Mouse (Mus musculus) forebrain, embryonic 13.5 days (tissue): ENCODE data around the gene Snx25. TPM values are rescaled to one million over a fixed set of nuclear protein-coding genes. Genes with fewer than 3 reads are reported as not detected.
A peak's percentile ranks its signal among the peaks of the same experiment; 100 is the strongest.

Source experiments
- ATAC-seq: fragments of 200-750 bp; cut with Nextera tagmentation; 2 replicates; pipeline ENCODE4 v1.8.0; 2017
- H3K27ac ChIP-seq: fragments of 300-500 bp; sonication (generic); 2 replicates; pipeline ENCODE4 v1.5.1; 2015; ENCODE audit warnings: inconsistent platforms, mild to moderate bottlenecking, moderate library complexity
- H3K27me3 ChIP-seq: fragments of 300-500 bp; sonication (generic); 2 replicates; pipeline ENCODE4 v1.6.1; 2015; ENCODE audit warnings: mild to moderate bottlenecking, inconsistent platforms
- H3K36me3 ChIP-seq: fragments of 300-500 bp; sonication (generic); 2 replicates; pipeline ENCODE4 v1.6.1; 2015; ENCODE audit warnings: mild to moderate bottlenecking, inconsistent platforms; ENCODE audit not compliant: poor library complexity, severe bottlenecking
- H3K4me1 ChIP-seq: fragments of 300-500 bp; sonication (generic); 2 replicates; pipeline ENCODE4 v1.6.1; 2015; ENCODE audit warnings: inconsistent platforms
- H3K4me2 ChIP-seq: fragments of 300-500 bp; sonication (generic); 2 replicates; pipeline ENCODE4 v1.6.1; 2015; ENCODE audit warnings: inconsistent platforms, mild to moderate bottlenecking, moderate library complexity
- H3K4me3 ChIP-seq: fragments of 300-500 bp; sonication (generic); 2 replicates; pipeline ENCODE4 v1.5.1; 2015; ENCODE audit warnings: mild to moderate bottlenecking, inconsistent platforms
- H3K9ac ChIP-seq: fragments of 300-500 bp; sonication (generic); 2 replicates; pipeline ENCODE4 v1.6.1; 2015; ENCODE audit warnings: mild to moderate bottlenecking, inconsistent platforms
- H3K9me3 ChIP-seq: fragments of 300-500 bp; sonication (generic); replicated peaks from 2 replicates; pipeline ENCODE4 v1.6.1; 2016; ENCODE audit warnings: inconsistent platforms
- WGBS: fragments of 180-500 bp; shearing (Covaris S2); methylation state at CpG from one replicate; pipeline ENCODE4 v1.1.7; 2015; 5-methylcytosine and 5-hydroxymethylcytosine counted together
- polyA plus RNA-seq: library from polyadenylated mRNA; unstranded; fragments of >200 nt; fragmentation: Nextera tagmentation; extraction: Ambion mirVana; gene quantifications from 2 replicates; pipeline ENCODE4 v1.2.1, GENCODE M21; 2015

Snx25 gene
- polyA plus RNA-seq: 3.8 and 5.1 TPM in 2 replicates

- H3K4me3 ChIP-seq: peak within 1 kb of the TSS; percentile 86
- ATAC-seq: peak; percentile 90
- WGBS: 4% methylated on average over 42 of the region's 103 CpGs
These were observed at the start of gene Snx25 for GRCm38 (mm10) chr8:46152064-46153031. Snx25 (minus strand) TSS chr8:46152159.

GRCm38 (mm10) chr8:46197673-46198072, 45.7 kb upstream of the Snx25 start:
- Histone ChIP-seq H3K9me3 (no peaks in the 10 kb centered on the region), H3K27ac (no peak overlapping the region), H3K4me2 (no peak overlapping the region), H3K27me3 (no peaks in the 10 kb centered on the region), H3K4me1 (no peaks in the 10 kb centered on the region), H3K36me3 (peaks cover 44% of the 10 kb centered on the region), H3K4me3 (no peak overlapping the region), H3K9ac (no peak overlapping the region)
- ATAC-seq: no peak
- 90% methylated on average over 5 of the region's 5 CpGs for WGBS

More at GRCm38 (mm10) chr8:46152064-46153031, at the start of gene Snx25:
- no peaks in the 10 kb centered on the region for H3K9me3 ChIP-seq
- peak within 1 kb of the TSS; percentile 35; the same call in 1 of the 2 replicates for H3K27ac ChIP-seq
- peaks cover 16% of the 10 kb centered on the region for H3K4me1 ChIP-seq
- H3K4me2 ChIP-seq: peak within 1 kb of the TSS; percentile 88
- peaks cover 12% of the 10 kb centered on the region for H3K27me3 ChIP-seq
- H3K36me3 ChIP-seq: no peaks in the 10 kb centered on the region
- peak within 1 kb of the TSS; percentile 90 for H3K9ac ChIP-seq

GRCm38 (mm10) chr8:46196877-46197276, 44.9 kb upstream of the Snx25 start:
- Histone ChIP-seq H3K4me1 (no peaks in the 10 kb centered on the region), H3K4me2 (no peak overlapping the region), H3K27ac (no peak overlapping the region), H3K9me3 (no peaks in the 10 kb centered on the region), H3K27me3 (no peaks in the 10 kb centered on the region), H3K4me3 (no peak overlapping the region), H3K36me3 (peaks cover 43% of the 10 kb centered on the region), H3K9ac (no peak overlapping the region)
- WGBS: 91% methylated on average over 3 of the region's 3 CpGs
- no peak for ATAC-seq

- no peak overlapping the region for H3K4me2 ChIP-seq
- peaks cover 38% of the 10 kb centered on the region for H3K36me3 ChIP-seq
- no peaks in the 10 kb centered on the region for H3K9me3 ChIP-seq
- no peak overlapping the region for H3K9ac ChIP-seq
- ATAC-seq: no peak
- H3K27me3 ChIP-seq: no peaks in the 10 kb centered on the region
- H3K4me3 ChIP-seq: no peak overlapping the region
- no peak overlapping the region for H3K27ac ChIP-seq
- 89% methylated on average over 8 of the region's 8 CpGs for WGBS
- H3K4me1 ChIP-seq: no peaks in the 10 kb centered on the region
These were observed 41.1 kb upstream of the Snx25 start for GRCm38 (mm10) chr8:46193100-46193499.

- H3K36me3 ChIP-seq: peaks cover 10% of the 10 kb centered on the region; the same call in 1 of the 2 replicates
- H3K4me3 ChIP-seq: no peak overlapping the region
- 7% methylated on average over 2 of the region's 2 CpGs for WGBS
- no peak overlapping the region for H3K27ac ChIP-seq
- no peaks in the 10 kb centered on the region for H3K9me3 ChIP-seq
- H3K4me2 ChIP-seq: no peak overlapping the region
- H3K4me1 ChIP-seq: no peaks in the 10 kb centered on the region
- no peaks in the 10 kb centered on the region for H3K27me3 ChIP-seq
- no peak for ATAC-seq
- H3K9ac ChIP-seq: no peak overlapping the region
These were observed 33.4 kb upstream of the Snx25 start for GRCm38 (mm10) chr8:46185361-46185760.

GRCm38 (mm10) chr8:46180136-46180535, 28.2 kb upstream of the Snx25 start:
- Histone ChIP-seq H3K27ac (no peak overlapping the region), H3K4me1 (no peaks in the 10 kb centered on the region), H3K4me3 (no peak overlapping the region), H3K27me3 (no peaks in the 10 kb centered on the region), H3K9me3 (no peaks in the 10 kb centered on the region), H3K4me2 (no peak overlapping the region), H3K9ac (no peak overlapping the region), H3K36me3 (peaks cover 13% of the 10 kb centered on the region; the same call in 1 of the 2 replicates)
- WGBS: 95% methylated on average over 7 of the region's 7 CpGs
- ATAC-seq: no peak

- ATAC-seq: no peak
- H3K27ac ChIP-seq: no peak overlapping the region
These were observed 21.7 kb upstream of the Snx25 start for GRCm38 (mm10) chr8:46173651-46174050.

GRCm38 (mm10) chr8:46163870-46164190, 11.9 kb upstream of the Snx25 start:
- 0 out of 2 replicates have a peak, but pooled peaks cover 3% of the 10 kb centered on the region for H3K36me3 ChIP-seq
- peaks cover 20% of the 10 kb centered on the region for H3K4me1 ChIP-seq
- no peak; the same call in none of the 2 replicates for ATAC-seq
- H3K27me3 ChIP-seq: no peaks in the 10 kb centered on the region
- H3K4me2 ChIP-seq: peak overlapping the region; percentile 79
- 0% methylated on average over 24 of the region's 25 CpGs for WGBS
- H3K9me3 ChIP-seq: no peaks in the 10 kb centered on the region
- H3K4me3 ChIP-seq: peak overlapping the region; percentile 75
- H3K9ac ChIP-seq: peak overlapping the region; percentile 87
- H3K27ac ChIP-seq: peak overlapping the region; percentile 84

More at GRCm38 (mm10) chr8:46173651-46174050, 21.7 kb upstream of the Snx25 start:
- H3K4me3 ChIP-seq: no peak overlapping the region
- 94% methylated on average over 2 of the region's 2 CpGs for WGBS
- no peaks in the 10 kb centered on the region for H3K4me1 ChIP-seq
- peaks cover 19% of the 10 kb centered on the region for H3K36me3 ChIP-seq
- no peaks in the 10 kb centered on the region for H3K27me3 ChIP-seq
- no peak overlapping the region for H3K4me2 ChIP-seq
- no peak overlapping the region for H3K9ac ChIP-seq
- H3K9me3 ChIP-seq: no peaks in the 10 kb centered on the region

- H3K4me2 ChIP-seq: peak overlapping the region; percentile 79
- 0 out of 2 replicates have a peak, but pooled peaks cover 3% of the 10 kb centered on the region for H3K36me3 ChIP-seq
- peak overlapping the region; percentile 84 for H3K27ac ChIP-seq
- 3% methylated on average over 61 of the region's 77 CpGs for WGBS
- ATAC-seq: peak; percentile 99
- H3K9me3 ChIP-seq: no peaks in the 10 kb centered on the region
- peaks cover 20% of the 10 kb centered on the region for H3K4me1 ChIP-seq
- peak overlapping the region; percentile 87 for H3K9ac ChIP-seq
- H3K27me3 ChIP-seq: no peaks in the 10 kb centered on the region
- H3K4me3 ChIP-seq: peak overlapping the region; percentile 75
These were observed 11.3 kb upstream of the Snx25 start for GRCm38 (mm10) chr8:46162953-46163869.

GRCm38 (mm10) chr8:46153042-46153441, 1.1 kb upstream of the Snx25 start:
- Histone ChIP-seq H3K27ac (no peak overlapping the region), H3K36me3 (no peaks in the 10 kb centered on the region), H3K4me2 (peak overlapping the region; percentile 88), H3K4me1 (peaks cover 13% of the 10 kb centered on the region), H3K27me3 (peaks cover 12% of the 10 kb centered on the region), H3K4me3 (peak overlapping the region; percentile 86), H3K9me3 (no peaks in the 10 kb centered on the region), H3K9ac (no peak overlapping the region; the same call in 1 of the 2 replicates)
- 0 out of 2 replicates have a peak, but pooled peaks have one; percentile 2 for ATAC-seq
- WGBS: 35% methylated on average over 2 of the region's 2 CpGs

GRCm38 (mm10) chr8:46151202-46152062, 527 bp downstream of the Snx25 start, which contains the start of gene Cfap97:
Cfap97 (plus strand) TSS chr8:46151771.
- H3K27me3 ChIP-seq: peaks cover 12% of the 10 kb centered on the region
- peak within 1 kb of the TSS; percentile 90 for H3K9ac ChIP-seq
- peak within 1 kb of the TSS; percentile 86 for H3K4me3 ChIP-seq
- peaks cover 18% of the 10 kb centered on the region for H3K4me1 ChIP-seq
- peak within 1 kb of the TSS; percentile 35; the same call in 1 of the 2 replicates for H3K27ac ChIP-seq
- peak within 1 kb of the TSS; percentile 88 for H3K4me2 ChIP-seq
- ATAC-seq: peak; percentile 80
- WGBS: 1% methylated on average over 57 of the region's 75 CpGs
- no peaks in the 10 kb centered on the region for H3K9me3 ChIP-seq
- no peaks in the 10 kb centered on the region for H3K36me3 ChIP-seq
